7 mouse cellular contexts compared by ENCODE assay signal in the genomic region with DNA sequence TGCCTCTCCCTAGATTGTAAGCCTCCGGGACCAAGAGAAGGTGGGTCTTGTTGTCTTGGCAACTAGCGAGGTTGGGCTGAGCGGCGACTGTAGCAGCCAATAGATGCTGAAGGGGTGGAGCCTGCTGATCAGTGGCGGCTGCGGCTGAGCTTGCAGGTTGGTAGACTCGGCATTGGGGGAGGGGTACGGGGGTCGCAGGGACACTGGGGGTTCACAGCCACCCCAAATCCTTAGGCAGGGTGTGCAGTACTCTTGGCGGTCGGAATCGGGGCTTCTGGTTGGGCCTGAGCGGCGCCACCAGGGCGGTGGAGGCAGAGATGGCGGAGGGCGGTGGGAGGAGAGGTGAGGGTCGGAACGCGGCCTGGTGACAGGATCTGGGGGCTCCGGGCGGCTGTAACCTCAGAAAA. TPM values are rescaled to one million over a fixed set of nuclear protein-coding genes. Genes with fewer than 3 reads are reported as not detected.
DNase-seq lines count a peak whose midpoint lies in the region; ATAC-seq lines count a peak whose summit lies in the region.

No protein-coding gene starts in this region.

- no peaks in the 10 kb centered on the region for H3K9me3 ChIP-seq in intestine, embryonic 15.5 days
- no peaks in the 10 kb centered on the region for H3K9me3 ChIP-seq in midbrain, embryonic 10.5 days (replicated peaks)

- H3K27ac ChIP-seq in intestine, embryonic 15.5 days: peak overlapping the region; percentile 67
- H3K27ac ChIP-seq in midbrain, embryonic 10.5 days (replicated peaks): peak overlapping the region; percentile 96

- H3K4me1 ChIP-seq in intestine, embryonic 15.5 days (replicated peaks): 0 out of 2 replicates have a peak, but pooled peaks cover 7% of the 10 kb centered on the region
- peaks cover 20% of the 10 kb centered on the region for H3K4me1 ChIP-seq in midbrain, embryonic 10.5 days

- peak; percentile 98 for ATAC-seq in intestine, embryonic 15.5 days

- DNase-seq in adrenal gland, adult 2 months: peak; percentile 95
- DNase-seq in embryo, embryonic 11.5 days (ENCODE audit: low read depth, low spot score): peak; percentile 89
- peak; percentile 82 to 89 for DNase-seq in gastrocnemius, postnatal 36 days
- DNase-seq in left cerebral cortex, postnatal 25 days (ENCODE audit: low spot score in 2 of 2): peak; percentile 94 to 98
- DNase-seq in midbrain, embryonic 10.5 days (ENCODE audit: low spot score): peak; percentile 94
- DNase-seq in right cerebral cortex, postnatal 4 days: peak; percentile 89

- H3K4me2 ChIP-seq in intestine, embryonic 15.5 days (replicated peaks): peak overlapping the region; percentile 92

- no peaks in the 10 kb centered on the region for H3K36me3 ChIP-seq in intestine, embryonic 15.5 days
- H3K36me3 ChIP-seq in midbrain, embryonic 10.5 days: peaks cover 36% of the 10 kb centered on the region

- peak overlapping the region; percentile 77 for H3K9ac ChIP-seq in intestine, embryonic 15.5 days

- WGBS in intestine, embryonic 15.5 days: under 1% methylated on average over 22 of the region's 22 CpGs
- WGBS in midbrain, embryonic 10.5 days: under 1% methylated on average over 22 of the region's 22 CpGs

- peak overlapping the region; percentile 83 for H3K4me3 ChIP-seq in intestine, embryonic 15.5 days (replicated peaks)
- peak overlapping the region; percentile 71 for H3K4me3 ChIP-seq in midbrain, embryonic 10.5 days

- no peaks in the 10 kb centered on the region for H3K27me3 ChIP-seq in intestine, embryonic 15.5 days (replicated peaks)
- no peaks in the 10 kb centered on the region for H3K27me3 ChIP-seq in midbrain, embryonic 10.5 days (ENCODE audit: low read depth, poor library complexity, severe bottlenecking)

- intact Hi-C loops in gastrocnemius, postnatal 36 days (cut with DNase I): no loop called here
- intact Hi-C loops in left cerebral cortex, postnatal 25 days (cut with DNase I): no loop called here

RNA-seq across cellular contexts. Expression of a gene that starts 10.0 kb away (rescaled TPM):
- total RNA-seq in adrenal gland, adult 2 months (2021): 10 to 100 TPM; 39.5 to 46.4 TPM
- polyA plus RNA-seq in adrenal gland, adult 2 months (2012; rRNA removed): 102 and 112 TPM in 2 replicates
- total RNA-seq in gastrocnemius, postnatal 36 days (2021): 1 to 10 TPM; 5.4 to 7.8 TPM
- polyA plus RNA-seq in intestine, embryonic 15.5 days (2015; fragmentation: Nextera tagmentation; extraction: Ambion mirVana): 142 and 148 TPM in 2 replicates
- 10 to 100 TPM; 63.3 to 65.0 TPM for total RNA-seq in left cerebral cortex, postnatal 25 days (2021)
- polyA plus RNA-seq in midbrain, embryonic 10.5 days (2016; fragmentation: Nextera tagmentation; extraction: Ambion mirVana): 149 and 156 TPM in 2 replicates

RNA-seq across cellular contexts. Expression of a gene that starts 11.8 kb away (rescaled TPM):
- total RNA-seq in adrenal gland, adult 2 months (2021): under 1 TPM in 1 of 2 experiments, not detected in 1; 0.17 TPM
- polyA plus RNA-seq in adrenal gland, adult 2 months (2012; rRNA removed): 0.16 and 0.17 TPM in 2 replicates
- total RNA-seq in gastrocnemius, postnatal 36 days (2021): 10 to 100 TPM; 21.5 to 36.2 TPM
- polyA plus RNA-seq in intestine, embryonic 15.5 days (2015; fragmentation: Nextera tagmentation; extraction: Ambion mirVana): 0.06 TPM in 1 of 2 replicates, not detected in the other
- total RNA-seq in left cerebral cortex, postnatal 25 days (2021): 10 to 100 TPM in 1 of 2 experiments, 1 to 10 TPM in 1; 9.2 to 11.4 TPM
- not detected in 2 replicates for polyA plus RNA-seq in midbrain, embryonic 10.5 days (2016; fragmentation: Nextera tagmentation; extraction: Ambion mirVana)

RNA-seq across cellular contexts. Expression of a gene that starts 32.7 kb away (rescaled TPM):
- total RNA-seq in adrenal gland, adult 2 months (2021): not detected
- 0.39 TPM in 1 of 2 replicates, not detected in the other for polyA plus RNA-seq in adrenal gland, adult 2 months (2012; rRNA removed)
- total RNA-seq in gastrocnemius, postnatal 36 days (2021): not detected
- not detected in 2 replicates for polyA plus RNA-seq in intestine, embryonic 15.5 days (2015; fragmentation: Nextera tagmentation; extraction: Ambion mirVana)
- 1 to 10 TPM in 1 of 2 experiments, under 1 TPM in 1; 0.87 to 1.9 TPM for total RNA-seq in left cerebral cortex, postnatal 25 days (2021)
- polyA plus RNA-seq in midbrain, embryonic 10.5 days (2016; fragmentation: Nextera tagmentation; extraction: Ambion mirVana): not detected in 2 replicates

RNA-seq across cellular contexts. Expression of a gene that starts 34.6 kb away (rescaled TPM):
- total RNA-seq in adrenal gland, adult 2 months (2021): 1 to 10 TPM in 1 of 2 experiments, under 1 TPM in 1; 0.17 to 1.2 TPM
- polyA plus RNA-seq in adrenal gland, adult 2 months (2012; rRNA removed): 0.15 and 0.40 TPM in 2 replicates
- total RNA-seq in gastrocnemius, postnatal 36 days (2021): 100 to 1,000 TPM; 697 to 835 TPM
- 0.15 TPM in 1 of 2 replicates, not detected in the other for polyA plus RNA-seq in intestine, embryonic 15.5 days (2015; fragmentation: Nextera tagmentation; extraction: Ambion mirVana)
- total RNA-seq in left cerebral cortex, postnatal 25 days (2021): 1 to 10 TPM; 2.3 to 2.6 TPM
- polyA plus RNA-seq in midbrain, embryonic 10.5 days (2016; fragmentation: Nextera tagmentation; extraction: Ambion mirVana): 0.14 TPM in 1 of 2 replicates, not detected in the other

Comparison
In these comparisons a context has a peak if more than half of its experiments do, and no peak if none do; other contexts are left out.
1. Peak in every context shown above with its lines: DNase-seq, ATAC-seq, H3K4me3 ChIP-seq and H3K27ac ChIP-seq.
2. RNA of a gene that starts 10.0 kb away (total RNA-seq): 63.3 to 65.0 TPM in left cerebral cortex, postnatal 25 days and 39.5 to 46.4 TPM in adrenal gland, adult 2 months; 5.4 to 7.8 TPM in gastrocnemius, postnatal 36 days; every median in the first group is over 4 times any median in the second.
3. RNA of a gene that starts 11.8 kb away (total RNA-seq): 21.5 to 36.2 TPM in gastrocnemius, postnatal 36 days and 9.2 to 11.4 TPM in left cerebral cortex, postnatal 25 days; 0.17 TPM in adrenal gland, adult 2 months; every median in the first group is over 4 times any median in the second.